Mouse (Mus musculus) neural tube, embryonic 10.5 days (tissue): ENCODE measurements around the gene Med13l.

ENCODE experiments used
- DNase-seq: peaks from one replicate; pipeline ENCODE4 v3.0.0-alpha.2; 2017; ENCODE audit warnings: low spot score; ENCODE audit errors: extremely low spot score

Med13l gene

DNA sequence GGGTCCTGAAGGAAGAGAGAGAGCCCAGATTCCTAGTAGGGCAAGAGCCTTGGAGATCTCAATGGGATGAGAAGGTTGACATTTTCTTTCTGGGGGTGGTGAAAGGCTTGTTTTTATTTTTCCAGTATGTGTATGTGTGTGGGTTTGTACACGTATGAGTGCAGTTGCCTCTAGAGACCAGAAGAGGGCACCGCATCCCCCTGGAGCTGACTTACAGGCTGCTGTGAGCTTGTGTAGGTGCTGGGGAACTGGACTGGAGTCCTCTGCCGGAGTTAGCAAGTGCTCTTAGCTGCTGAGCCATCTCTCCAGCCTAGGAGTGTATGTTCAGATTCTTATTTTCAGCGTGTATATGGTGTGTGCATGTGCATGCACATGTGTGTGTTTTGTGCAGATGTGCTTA, 5.2 kb upstream of the Med13l start:
- DNase-seq: no peak

DNA sequence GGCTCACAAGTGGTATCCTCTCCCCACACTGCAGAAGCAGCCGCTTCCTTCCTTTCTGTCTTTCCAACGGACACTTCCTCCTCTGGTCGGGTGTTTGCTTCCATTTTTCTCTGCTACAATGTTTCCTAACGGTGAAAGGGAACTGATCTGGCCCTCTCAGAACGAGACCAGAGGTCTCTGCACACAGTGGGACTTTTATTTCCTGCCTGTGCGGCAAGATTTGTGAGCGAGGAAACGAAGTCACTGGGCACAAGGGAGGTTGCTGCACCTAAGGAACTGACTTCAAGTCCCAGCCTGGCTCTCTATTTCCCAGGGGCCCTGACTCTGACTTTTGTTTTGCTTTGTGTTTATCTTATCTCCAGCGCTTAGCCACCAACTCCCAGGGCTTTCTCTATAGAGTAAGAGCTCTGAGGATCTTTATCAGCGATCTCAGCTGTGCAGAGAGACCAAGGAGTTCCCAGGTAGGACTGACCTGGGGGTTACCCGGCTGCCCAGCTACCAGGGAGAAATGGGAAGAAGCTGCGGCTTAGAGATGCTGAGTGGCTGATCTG, 4.0 kb upstream of the Med13l start:
- DNase-seq: no peak

DNA sequence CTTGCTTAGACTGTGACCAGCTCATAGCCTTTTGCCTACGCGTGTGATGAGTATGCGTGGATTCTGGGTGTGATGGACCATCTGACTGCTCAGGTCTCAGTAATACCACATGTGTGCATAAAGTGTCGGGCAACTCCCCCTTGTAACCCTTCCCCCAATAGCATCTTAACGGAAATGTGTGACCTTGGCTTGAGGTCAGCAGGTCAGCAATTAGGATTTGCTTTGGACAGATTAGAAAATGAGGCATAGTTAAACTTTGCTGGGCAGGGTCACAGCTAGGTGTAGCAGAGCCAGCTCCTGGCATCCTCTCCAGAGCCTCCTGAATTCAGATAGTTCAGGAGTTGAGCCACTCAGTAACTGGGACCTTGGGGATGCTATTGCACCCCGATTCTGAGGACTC, 1.6 kb upstream of the Med13l start:
- no peak for DNase-seq

DNA sequence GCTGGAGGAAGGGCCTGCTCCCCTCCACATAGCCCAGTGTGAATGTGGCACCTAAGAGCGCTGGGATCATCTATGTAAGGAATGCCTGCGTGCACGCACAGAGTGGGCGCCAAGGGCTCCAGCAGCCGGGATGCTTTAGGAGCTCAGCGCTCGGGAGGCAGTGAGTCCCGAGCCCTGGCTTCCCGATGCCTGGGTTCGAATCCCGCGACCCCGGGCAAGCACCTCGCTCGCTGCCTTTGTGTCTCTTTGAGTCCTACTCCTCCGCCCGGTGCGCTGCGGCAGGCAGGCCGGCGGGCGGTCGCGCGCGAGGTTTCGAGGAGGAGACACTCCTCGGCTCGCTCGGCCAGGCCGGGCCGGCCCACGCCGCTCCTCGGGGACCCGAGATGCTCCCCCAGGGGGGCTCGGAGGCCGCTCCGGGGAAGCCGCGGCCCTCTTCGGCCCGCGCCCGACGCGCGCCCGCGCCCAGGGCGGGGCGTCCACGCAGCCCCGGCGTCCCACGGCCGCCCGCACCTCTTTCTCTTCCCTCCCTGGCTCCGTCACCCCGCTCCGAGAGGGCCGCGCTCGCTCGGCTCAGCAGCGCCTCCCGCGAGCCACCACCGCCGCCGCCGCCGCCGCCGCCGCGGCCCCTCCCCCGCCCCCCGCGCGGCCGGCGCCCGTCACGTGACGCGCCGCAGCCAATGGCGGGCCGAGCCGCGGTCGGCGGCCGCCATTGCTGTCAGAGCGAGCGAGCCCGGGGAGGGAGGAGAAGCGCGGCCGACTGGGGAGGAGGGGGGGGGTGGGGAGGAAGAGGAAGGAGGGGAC, 695 bp upstream of the Med13l start:
- peak; percentile 86 for DNase-seq

DNA sequence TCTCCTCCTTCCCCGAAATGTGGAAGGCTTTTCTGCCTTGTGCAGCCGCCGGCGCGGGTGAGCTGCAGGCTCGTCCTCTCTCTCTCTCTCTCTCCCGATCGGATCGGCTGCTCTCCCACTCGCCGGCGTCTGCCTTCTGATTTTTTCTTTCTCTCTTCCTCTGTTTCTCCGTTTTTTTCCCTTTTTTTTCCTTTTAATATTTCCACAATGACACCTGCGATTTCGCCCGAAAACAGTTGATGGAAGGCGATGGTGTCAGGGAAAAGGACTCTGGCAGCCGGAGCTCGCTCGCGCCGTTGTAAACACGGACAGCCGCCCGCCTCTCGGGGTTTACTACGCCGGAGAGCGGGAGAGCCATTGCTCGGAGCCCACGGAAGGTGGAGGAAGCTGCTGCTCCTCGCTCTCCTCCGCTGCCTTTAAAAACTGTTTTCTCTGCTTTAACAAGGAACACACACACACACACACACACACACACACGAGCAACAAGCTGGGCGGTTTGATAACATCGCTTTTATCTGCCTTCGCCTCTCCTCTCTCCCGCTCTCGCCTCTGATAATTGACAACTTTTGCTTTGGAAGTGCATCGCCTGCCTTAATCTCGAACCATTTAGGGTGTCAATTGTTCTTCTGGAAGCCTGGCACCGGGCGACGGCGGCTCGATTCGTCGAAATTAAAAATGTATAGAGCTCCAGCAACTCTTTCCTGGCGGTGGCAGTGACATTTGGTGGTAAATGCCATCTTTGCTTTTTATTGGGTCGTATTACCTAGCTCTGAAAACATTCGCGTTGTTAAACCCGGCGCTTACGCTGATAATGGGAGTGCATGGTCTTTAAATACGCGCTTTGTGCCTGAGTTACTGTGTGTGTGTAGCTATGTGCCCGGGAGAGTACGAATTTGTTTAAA, 858 bp downstream of the Med13l start:
- DNase-seq: peak; percentile 68

DNA sequence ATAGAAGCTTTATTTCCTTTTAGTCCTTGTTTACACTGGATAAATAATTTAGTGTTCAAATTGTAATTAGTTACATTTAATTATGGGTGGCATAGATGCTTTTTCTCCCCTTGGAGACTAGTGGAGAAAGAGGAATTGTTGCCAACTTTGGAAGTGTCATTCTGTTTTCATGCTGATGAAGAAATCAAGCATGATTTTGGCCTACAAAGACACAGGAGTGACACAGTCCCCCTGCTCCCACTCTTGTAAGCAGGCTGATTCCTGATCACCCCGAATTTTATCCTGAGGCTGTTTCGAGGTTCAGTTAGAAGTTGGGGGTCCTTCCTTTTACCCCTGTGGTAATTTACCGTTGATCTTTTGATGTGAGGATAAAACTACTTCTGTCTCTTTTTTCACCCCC, 1.7 kb downstream of the Med13l start:
- DNase-seq: no peak

DNA sequence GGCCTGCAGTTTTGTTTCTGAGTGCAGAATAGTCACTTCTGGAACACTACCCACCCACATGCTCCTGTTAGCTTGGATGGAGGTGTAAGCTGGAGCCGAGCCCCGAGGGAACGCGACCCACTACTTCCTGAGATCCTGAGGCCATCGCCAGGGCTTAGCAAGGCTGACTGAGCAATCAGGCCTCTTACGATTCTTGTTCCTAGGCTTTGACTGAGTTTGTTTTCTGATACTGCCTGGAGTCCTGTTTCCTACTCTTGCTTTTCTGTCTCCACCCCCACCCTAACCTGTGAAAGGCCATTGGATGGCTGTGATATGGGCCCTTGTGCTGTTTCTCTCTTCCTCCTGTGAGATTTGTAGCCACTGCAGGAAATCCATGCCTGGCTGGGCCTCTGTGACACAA, 3.1 kb downstream of the Med13l start:
- no peak for DNase-seq

DNA sequence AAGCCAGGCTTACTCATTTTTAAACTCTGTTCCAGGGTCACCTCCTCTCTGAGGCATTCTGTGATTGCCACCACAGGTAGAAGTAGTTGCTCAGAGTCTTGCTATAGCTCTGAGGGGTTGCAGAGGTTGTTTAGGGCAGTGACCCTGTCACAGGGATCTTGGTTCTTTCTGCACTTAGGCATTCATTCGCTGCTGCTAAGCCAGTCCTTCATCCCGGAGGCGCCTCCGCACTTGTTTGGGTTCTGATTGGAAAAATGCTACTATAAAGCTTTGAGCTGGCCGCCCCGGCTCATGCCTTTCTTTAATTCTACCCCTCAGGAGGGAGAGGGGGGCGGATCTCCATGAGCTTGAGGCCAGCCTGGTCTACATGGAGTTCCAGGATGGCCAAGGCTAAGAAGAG, 6.9 kb downstream of the Med13l start:
- no peak for DNase-seq

DNA sequence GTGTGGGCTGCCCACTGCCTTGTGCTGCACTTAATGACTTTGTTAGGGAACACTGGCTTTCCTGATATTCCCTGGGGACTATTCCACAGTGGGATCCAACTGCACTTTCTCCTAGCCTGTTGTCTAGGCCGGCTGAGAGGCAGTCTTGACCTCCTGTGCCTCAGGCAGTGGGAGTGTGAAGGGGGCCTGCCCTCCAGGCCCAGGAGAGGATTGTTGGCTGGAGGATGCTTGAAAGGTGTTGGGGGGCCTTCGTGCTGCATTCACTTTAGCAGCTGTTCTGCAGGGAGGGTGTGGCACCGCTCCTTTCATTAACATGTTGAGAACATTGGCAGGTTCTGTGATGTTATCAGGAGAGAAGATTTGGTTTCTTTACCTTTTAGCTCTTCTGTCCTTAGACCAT, 8.5 kb downstream of the Med13l start:
- no peak for DNase-seq

DNA sequence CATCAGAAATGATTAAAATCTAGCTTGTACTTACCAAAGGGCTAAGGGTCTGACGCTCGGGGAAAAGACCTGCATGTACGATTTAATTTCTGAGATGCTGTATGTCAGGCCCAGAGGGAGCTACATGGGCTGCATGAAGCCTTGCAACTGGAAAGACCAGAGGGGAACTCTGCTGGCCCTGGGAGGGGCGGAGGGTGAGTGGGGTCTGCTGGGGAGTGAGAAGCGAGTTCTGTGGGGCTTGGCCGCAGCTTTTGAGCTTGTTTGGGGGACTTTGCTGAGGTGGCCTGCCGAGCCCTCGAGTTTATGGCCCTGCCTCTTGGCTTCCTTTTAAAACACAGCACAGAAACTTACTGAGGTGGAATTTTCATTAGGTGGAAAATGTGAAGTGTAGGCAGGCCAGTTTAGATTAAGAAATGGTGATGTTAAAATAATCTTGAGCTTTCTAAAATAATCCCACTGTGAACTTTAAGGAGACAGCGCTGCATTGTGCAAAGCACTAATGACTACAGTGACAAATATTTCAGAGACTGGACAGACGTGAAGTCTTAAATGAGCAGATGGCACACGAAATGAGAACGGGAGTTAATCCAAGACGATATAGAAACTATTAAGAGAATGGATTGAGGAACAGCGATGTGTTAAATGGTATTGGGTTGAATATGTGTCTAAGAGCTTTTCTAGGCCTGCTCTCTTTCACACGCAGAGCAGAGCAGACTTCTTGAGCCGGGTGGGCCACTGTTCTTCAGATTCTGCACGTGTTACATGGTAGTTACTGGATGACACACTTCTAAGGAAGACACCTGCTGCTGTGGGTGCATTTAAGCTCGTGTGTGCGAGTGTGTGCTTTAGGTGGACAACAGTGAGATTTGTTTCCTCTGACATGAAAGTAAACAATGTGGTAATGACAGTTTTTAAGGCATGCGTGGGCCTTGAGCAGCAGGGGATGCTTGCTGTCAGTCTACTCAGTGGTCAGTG, 9.4 kb downstream of the Med13l start:
- no peak for DNase-seq

DNA sequence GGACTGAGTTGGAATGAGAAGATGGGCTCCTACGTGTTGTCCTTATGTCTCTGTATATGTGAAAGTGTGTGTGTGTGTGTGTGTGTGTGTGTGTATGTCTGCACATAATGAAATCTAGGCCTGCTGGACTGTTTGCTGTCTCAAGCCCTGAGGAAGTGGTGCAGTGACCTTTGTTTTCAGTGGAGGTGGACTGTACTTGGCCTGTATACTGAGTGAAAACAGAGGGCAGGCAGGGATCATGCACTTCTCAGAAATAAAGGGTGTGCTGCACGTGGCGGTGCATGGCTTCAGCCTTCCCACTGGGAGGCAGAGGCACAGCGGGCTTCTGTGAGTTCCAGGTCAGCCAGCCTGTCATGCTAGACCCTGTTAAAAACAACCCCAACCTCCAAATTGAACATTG, 11.0 kb downstream of the Med13l start:
- no peak for DNase-seq

DNA sequence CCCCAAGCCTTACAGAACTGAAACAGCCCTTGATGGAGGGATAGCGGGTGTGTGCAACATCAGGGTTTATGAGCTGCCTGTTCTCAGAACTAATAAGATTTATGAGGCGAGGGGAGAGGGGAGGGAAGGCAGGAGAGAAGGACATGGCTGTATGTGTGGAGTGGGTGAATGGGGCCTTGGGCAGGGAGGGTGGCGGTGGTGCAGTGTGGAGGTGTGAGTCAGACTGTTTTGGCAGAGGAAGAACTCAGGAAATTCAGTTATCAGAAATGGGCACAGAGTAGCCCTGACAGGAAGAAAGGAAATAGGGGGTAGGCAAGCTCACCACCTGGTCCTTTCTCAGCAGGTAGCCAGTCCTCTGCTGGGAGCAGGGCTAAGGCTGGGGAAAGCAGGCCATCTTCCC, 13.8 kb downstream of the Med13l start:
- no peak for DNase-seq

DNA sequence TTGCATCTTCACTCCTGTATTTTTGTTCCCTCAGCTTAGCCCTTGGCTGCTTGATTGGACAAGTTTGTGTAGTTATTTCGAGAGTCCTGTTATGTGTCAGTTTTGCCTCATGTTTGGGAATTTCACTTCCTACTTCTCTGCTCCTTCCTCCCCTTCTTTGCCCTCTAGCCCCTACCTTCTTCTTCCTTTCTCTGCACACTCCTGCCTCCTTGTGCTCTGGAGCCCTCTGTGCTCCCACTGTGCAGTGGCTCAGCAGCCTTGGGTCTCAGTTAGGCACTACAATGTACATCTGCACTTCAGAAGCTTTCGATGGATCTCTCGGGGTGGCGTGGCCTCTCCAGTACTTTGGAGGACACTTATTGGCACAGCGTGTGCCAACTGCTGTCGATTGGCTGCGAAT, 14.5 kb downstream of the Med13l start:
- no peak for DNase-seq

DNA sequence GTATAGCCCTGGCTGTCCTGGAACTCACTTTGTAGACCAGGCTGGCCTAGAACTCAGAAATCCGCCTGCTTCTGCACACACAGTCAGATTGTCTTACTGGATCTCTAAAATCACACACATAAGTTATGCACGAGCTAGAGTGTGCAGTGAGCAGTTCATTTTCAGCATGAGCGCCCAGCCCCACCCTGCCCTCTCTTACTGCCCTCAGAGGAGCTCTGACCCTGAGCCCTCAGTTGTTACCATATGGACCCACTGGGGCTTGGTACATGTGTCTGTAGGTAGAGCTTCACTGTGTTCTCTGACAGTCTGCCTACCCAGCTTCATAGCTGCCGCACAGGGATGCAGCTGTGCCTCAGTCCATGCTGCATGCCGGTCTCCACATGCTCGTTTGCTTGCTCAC, 15.4 kb downstream of the Med13l start:
- no peak for DNase-seq

DNA sequence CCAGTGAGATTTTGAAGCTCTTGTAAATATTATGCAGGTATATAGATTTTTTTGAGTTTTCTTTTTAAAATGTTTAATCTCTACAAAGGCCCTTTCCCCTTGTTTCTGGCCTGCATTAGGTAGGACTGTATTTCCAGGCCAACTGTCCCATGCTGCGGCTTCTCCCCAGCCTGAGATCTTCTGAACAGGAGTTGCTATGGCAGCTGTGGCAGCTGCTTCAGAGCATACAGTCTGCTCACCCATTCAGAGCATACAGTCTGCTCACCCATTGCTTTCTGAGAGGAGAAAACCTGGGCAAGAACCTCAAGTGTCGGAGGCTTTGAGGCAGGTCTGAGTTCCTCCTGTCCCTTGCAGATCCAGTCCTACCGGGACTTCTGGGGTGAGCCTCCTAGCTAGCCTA, 16.3 kb downstream of the Med13l start:
- no peak for DNase-seq

DNA sequence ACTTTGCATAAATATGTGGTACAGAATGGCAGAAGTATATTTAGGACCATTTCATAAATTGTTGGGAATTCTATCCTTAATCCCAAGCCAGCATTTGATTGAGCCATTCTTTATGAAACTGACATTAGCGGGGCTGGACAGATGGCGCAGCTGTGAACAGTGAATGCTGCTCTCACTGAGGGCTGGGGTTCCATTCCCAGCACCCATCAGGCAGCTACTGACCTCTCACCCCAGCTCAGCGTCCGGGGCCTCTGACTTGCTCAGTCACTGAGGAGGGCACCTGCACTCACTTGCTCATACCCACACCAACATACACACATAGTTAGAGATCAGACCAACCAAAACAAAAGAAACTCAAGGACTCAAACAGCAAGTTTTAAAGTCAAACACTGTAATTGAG, 24.9 kb downstream of the Med13l start:
- DNase-seq: no peak

DNA sequence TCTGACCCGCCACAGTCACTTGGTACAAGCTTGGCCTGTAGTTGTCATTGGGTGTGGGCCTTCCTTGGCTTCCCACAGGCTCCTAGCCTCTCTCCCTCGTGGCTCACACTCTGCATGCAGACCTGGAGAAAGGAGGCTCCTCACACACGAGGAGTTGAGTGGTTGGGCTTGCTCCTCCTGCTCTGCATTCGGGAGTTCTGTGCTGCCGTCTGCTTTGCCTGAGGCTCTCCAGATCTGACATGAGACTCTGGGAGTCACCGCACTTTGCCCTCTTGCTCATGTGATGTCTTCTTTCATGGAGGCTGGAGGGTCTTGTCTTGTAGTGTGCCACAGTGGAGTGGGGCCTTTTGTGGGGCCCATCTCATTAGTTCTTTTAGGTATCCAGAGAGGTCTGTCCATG, 26.1 kb downstream of the Med13l start:
- no peak for DNase-seq

DNA sequence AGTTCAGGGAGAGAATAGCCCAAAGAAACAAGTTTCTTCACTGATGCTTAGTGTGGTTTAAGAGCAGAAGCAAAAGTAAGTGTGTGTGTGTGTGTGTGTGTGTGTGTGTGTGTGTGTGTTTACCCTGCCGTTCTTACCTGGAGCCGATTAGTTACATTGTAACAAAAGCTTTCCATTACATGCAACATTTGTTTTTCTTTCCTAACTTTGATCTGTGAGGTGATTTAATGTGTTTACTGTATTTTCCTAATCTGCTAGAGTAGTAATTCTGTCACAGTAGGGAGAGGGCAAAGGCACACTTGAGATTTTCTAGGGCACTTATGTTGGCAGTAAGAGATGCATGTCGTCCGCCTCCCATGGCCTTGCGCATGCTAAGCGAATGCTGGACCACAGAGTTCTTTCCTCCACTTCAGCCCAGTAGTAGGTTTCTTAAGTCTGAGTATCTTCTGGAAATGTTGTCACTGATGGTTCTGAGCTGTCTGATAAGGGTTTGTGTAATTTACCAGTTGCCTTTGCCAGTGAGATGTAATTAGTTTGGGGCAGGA, 28.0 kb downstream of the Med13l start:
- DNase-seq: no peak

DNA sequence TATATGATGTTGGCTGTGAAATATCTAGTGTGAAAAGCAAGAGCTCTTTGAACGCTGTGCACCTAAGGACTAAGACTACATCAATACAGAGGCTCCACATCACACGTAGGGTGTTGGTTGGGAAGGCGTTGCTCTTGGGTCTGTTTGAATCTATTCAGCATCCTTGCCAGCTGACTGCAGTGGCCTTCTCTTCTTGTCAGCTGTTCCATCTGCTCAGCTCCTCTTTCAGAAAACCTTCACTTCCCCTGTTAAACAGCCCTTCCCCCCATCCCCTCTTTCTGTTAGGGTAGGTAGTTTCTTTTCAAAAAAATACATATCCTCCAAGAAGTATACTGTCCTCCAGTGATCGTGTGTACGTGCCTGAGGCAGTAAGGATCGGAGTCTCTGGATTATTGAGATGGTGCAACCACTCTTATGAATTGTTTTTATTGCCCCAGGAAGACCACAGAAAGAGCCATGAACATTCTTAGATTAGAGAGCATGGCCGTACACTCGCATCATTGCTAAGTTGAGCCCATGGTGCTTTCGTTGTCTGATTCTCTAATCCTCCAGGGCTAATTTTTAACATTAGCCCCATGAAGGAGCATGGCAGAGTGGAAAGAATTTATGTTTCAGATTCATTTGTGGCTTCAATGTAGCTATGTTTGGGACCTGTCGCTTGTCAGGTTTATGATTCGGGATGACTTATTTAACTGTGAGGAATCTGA, 28.9 kb downstream of the Med13l start:
- DNase-seq: no peak

DNA sequence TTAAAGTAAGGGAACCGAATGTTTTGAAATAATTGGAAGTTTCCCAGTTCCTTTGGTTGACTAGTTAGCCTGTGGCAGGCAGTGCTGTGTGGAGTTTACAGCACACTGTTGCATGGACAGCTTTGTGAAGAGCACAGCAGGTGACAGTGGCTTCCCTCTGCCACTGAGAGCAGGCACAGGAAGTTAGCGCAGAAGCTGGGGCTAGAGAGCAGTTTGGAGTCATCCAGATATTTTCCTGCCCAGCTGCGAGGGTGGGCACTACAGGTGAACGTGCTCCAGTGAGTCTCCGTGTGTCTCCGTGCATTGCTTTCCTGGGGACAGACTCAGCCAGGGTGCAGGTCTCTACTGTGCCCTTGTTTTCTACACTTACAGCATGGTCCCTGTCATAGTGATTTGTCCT, 30.4 kb downstream of the Med13l start:
- DNase-seq: no peak
